Mouse (Mus musculus) lung, postnatal 0 days (tissue): Measurements from ENCODE around the gene Kcp.

ENCODE experiments used
- CTCF ChIP-seq: IDR thresholded peaks from 2 replicates; pipeline ENCODE4 v1.5.1; 2016; ENCODE audit warnings: antibody characterized with exemption, mild to moderate bottlenecking
- EP300 ChIP-seq: IDR thresholded peaks from 2 replicates; pipeline ENCODE4 v1.6.1; 2016; ENCODE audit warnings: antibody characterized with exemption, mild to moderate bottlenecking, control low read depth

- TF ChIP-seq CTCF (no peak), EP300 (no peak)
These were observed 37.9 kb upstream of the Kcp start for GRCm38 (mm10) chr6:29545611-29546010.
